Mouse (Mus musculus) naive thymus-derived CD4-positive, alpha-beta T cell, adult 2 months (primary cell): ENCODE measurements around the gene Ccdc182.

Source experiments
- DNase-seq: peaks from one replicate; pipeline ENCODE4 v3.0.0-alpha.2; 2011; ENCODE audit warnings: low read depth

Gene Ccdc182

DNA sequence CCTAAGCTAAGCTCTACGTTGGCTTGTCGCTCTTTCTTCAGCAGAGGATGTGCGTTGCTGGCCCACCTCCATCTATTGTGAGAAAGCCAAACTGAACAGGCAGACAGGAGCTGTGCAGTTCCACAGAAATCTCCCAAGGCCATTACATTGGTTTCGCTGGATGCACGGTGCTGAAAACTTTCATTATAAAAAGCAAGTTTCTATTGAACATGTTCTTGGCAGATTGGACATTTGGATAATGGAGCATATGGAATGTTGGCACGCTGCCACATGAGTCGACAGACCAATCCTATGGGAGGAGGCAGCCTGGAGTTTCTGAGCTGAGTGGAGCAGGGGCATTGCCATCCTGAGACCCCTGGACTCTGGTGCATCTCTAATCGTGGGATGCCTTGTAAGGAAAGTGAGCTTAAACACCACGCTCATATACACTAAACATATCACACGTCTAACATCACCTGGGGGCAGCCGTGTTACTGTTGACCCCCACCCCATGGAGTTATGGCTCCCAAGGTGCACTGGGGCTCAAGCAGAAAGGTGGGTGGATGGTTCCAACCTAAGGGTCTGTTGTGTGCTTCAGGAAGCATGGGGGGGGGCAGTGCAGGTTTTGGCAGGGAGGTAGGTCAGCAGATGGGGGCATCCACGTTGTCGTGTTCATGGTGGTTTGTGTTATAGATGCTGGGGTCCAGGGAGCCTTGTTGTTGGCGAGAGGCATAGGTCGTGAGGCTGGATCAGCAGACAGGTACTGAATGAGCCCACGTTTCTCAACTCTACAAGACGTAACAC is 35.1 kb downstream of the Ccdc182 start:
- no peak for DNase-seq

DNA sequence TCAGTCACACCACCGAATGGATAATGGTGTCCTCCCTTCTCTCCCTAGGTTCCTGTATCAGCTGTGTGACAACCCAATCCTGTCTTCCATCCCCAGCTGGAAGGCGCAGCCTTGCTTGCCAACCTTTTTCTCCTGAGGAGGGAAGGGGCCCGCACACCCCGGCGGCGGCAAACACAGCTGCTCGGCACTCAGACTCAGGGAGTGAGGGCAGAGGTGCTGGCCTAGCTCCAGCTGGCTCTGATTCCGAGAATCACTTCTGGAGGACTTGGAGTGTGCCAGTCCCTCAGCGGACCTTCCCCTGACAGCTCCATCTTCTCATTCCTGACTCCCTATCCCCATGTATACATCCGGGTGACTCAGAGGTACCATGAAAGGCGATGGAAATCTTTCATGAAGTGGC is 36.9 kb downstream of the Ccdc182 start:
- no peak for DNase-seq

DNA sequence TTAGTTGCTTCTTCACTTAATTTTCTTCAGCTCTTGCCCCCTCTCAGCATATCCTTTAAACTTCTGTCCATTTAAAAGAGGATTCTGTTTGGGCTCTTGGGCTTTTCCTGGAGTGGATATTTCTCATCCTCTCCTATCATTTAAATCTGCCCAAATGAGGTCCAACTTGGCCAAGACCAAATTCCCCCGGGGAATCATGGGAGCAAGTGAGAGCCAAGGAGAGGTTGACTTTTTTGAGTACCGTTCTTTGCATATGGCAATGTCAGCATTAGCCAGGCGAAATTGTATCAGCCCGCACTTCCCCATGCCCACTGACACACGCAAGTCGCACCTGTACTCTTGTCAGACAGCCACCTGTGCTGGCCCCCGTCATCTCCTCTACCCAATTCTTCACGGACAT is 37.9 kb downstream of the Ccdc182 start:
- DNase-seq, result no peak

DNA sequence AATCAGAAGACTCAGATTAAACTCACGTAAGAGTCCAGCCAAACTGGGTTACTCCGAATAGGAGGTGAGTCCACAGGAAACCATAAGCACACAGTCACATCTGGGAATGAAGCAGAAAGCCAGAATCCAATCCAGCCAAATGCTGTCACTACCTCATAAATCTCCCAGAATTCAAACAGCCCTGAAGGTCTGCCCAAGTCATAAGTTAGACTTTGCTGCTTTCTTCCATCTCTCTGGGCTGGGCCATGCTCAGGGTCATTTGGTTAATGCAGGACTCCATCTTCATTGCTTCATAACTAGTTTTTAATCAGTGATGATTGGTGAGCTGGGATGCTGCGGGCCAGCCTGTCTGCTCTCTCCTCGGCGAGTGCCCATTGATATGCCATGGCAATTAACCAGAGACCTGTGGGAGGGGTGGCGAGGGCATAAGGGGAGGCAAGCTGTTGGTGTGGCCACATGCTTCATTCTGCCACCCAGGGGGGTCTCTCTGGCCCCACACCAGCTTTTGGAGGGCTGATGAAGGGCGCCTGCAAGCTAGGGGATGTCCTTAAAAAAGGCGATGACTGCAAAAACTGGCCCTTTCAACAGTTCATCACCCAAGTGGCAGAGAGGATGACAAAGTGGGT is 38.6 kb downstream of the Ccdc182 start:
- no peak for DNase-seq

DNA sequence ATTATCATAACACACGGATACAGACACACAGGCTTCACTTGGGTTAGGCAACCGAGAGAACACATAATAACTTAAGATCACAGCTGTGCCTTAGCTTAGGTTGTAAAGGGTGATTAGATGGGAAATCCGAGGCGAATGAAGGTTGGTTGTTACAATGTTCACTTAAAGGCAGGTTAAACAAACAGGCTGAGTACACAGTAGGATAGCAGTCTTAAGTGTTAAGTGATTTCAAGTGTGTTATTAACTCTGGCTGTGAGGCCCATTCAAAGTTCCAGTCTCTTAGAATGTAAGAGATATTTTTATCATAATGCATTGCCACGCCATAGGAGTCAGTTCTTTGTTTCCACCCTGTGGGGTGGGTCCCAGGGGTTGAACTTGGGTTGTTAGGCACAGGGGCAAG is 41.0 kb downstream of the Ccdc182 start:
- no peak for DNase-seq

DNA sequence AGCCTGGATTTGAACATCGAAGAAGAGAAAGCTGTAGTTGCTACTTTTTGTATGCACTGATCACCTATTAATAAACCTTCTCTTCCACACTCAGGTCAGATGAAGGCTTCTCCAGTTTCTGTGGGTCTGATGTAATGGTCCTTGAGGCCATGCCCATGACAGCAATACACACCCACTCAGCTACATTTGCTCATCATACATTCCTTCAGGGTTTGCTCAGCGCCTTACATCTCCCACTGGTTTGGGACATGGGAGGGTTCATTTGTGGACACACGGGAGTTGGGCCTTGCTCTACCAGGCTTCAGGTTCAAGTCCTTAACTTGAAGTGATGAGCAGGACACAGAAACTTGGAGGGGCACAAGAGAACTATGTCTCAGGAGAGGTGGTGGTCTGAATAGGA is 44.1 kb downstream of the Ccdc182 start:
- no peak for DNase-seq
